Mouse (Mus musculus) MEL (cell line): ENCODE data around the gene Vac14.

Experiments used
- CTCF ChIP-seq, 3 experiments: IDR thresholded peaks in 2 of 3; conservative IDR thresholded peaks in 1 of 3; 2 replicates each; pipeline ENCODE4 v1.5.1; 2011 to 2012; ENCODE audit warnings: low read length in 3 of 3, low read depth in 2 of 3, mild to moderate bottlenecking in 2 of 3, improper control_type of control experiment in 1 of 3, inconsistent platforms in 1 of 3, mixed read lengths in 1 of 3, moderate library complexity in 1 of 3; ENCODE audit not compliant: control insufficient read depth in 1 of 3, insufficient read depth in 1 of 3, poor library complexity in 1 of 3, severe bottlenecking in 1 of 3
- E2F4 ChIP-seq: IDR thresholded peaks from 2 replicates; pipeline ENCODE4 v1.6.1; 2011; ENCODE audit warnings: low read depth, low read length, improper control_type of control experiment, borderline replicate concordance
- GATA1 ChIP-seq: IDR thresholded peaks from 2 replicates; pipeline ENCODE4 v1.6.1; 2011; ENCODE audit warnings: low read depth, low read length, improper control_type of control experiment
- MYC ChIP-seq: IDR thresholded peaks from 2 replicates; pipeline ENCODE4 v1.6.1; 2011; ENCODE audit warnings: low read depth, mild to moderate bottlenecking, low read length, improper control_type of control experiment, moderate library complexity
- NELFE ChIP-seq: IDR thresholded peaks from 2 replicates; pipeline ENCODE4 v1.6.1; 2011; ENCODE audit warnings: low read depth, low read length, improper control_type of control experiment

- TF ChIP-seq NELFE: no peak
- no peak for TF ChIP-seq GATA1
- TF ChIP-seq CTCF (IDR thresholded peaks at IDR 0.05 in 2 of 3, conservative IDR thresholded peaks at IDR 0.05 in 1 of 3; ENCODE audit: control insufficient read depth in 1 of 3, insufficient read depth in 1 of 3, low read depth in 2 of 3, low read length in 3 of 3, poor library complexity in 1 of 3, severe bottlenecking in 1 of 3): no peak
- TF ChIP-seq MYC: no peak
- TF ChIP-seq E2F4: no peak
These were observed 84.5 kb downstream of the Vac14 start for GRCm38 (mm10) chr8:110702636-110703459.
